Mouse (Mus musculus) limb, embryonic 11.5 days (tissue): ENCODE data around the gene Smcr8. TPM values are rescaled to one million over a fixed set of nuclear protein-coding genes. Genes with fewer than 3 reads are reported as not detected.

Source experiments
- ATAC-seq: fragments of 200-750 bp; cut with Nextera tagmentation; 2 replicates; pipeline ENCODE4 v1.8.0; 2017; ENCODE audit warnings: low read depth; ENCODE audit not compliant: insufficient number of reproducible peaks, low FRiP score, low TSS enrichment
- DNase-seq: peaks from one replicate; pipeline ENCODE4 v3.0.0-alpha.2; 2015; ENCODE audit warnings: low spot score
- H3K27ac ChIP-seq: fragments of 300-500 bp; sonication (generic); replicated peaks from 2 replicates; pipeline ENCODE4 v1.5.1; 2014; ENCODE audit warnings: low read depth, mild to moderate bottlenecking, low read length
- H3K27me3 ChIP-seq: fragments of 300-500 bp; sonication (generic); 2 replicates; pipeline ENCODE4 v1.6.1; 2014; ENCODE audit warnings: mild to moderate bottlenecking, low read length, mixed read lengths; ENCODE audit not compliant: control insufficient read depth, insufficient read depth
- H3K36me3 ChIP-seq: fragments of 300-500 bp; sonication (generic); 2 replicates; pipeline ENCODE4 v1.6.1; 2014; ENCODE audit warnings: mild to moderate bottlenecking, low read length, moderate library complexity, mixed read lengths; ENCODE audit not compliant: control insufficient read depth, insufficient read depth
- H3K4me1 ChIP-seq: fragments of 300-500 bp; sonication (generic); 2 replicates; pipeline ENCODE4 v1.6.1; 2014; ENCODE audit warnings: low read length, mixed read lengths; ENCODE audit not compliant: control insufficient read depth, insufficient read depth
- H3K4me2 ChIP-seq: fragments of 300-500 bp; sonication (generic); 2 replicates; pipeline ENCODE4 v1.6.1; 2014; ENCODE audit warnings: low read depth, mild to moderate bottlenecking, moderate library complexity; ENCODE audit not compliant: severe bottlenecking
- H3K4me3 ChIP-seq: fragments of 300-500 bp; sonication (generic); 2 replicates; pipeline ENCODE4 v1.5.1; 2014; ENCODE audit warnings: low read depth, low read length
- H3K9ac ChIP-seq: fragments of 300-500 bp; sonication (generic); 2 replicates; pipeline ENCODE4 v1.6.1; 2014; ENCODE audit warnings: mild to moderate bottlenecking, low read length
- H3K9me3 ChIP-seq: fragments of 300-500 bp; sonication (generic); 2 replicates; pipeline ENCODE4 v1.6.1; 2016; ENCODE audit warnings: low read length; ENCODE audit not compliant: control insufficient read depth
- WGBS: fragments of 180-500 bp; shearing (Covaris S2); extraction: QIAGEN DNeasy Blood & Tissue Kit; methylation state at CpG from one replicate; pipeline ENCODE4 v1.1.7; 2014; 5-methylcytosine and 5-hydroxymethylcytosine counted together
- polyA plus RNA-seq: library from polyadenylated mRNA; unstranded; fragments of >200 nt; fragmentation: Nextera tagmentation; extraction: Ambion mirVana; gene quantifications from 2 replicates; pipeline ENCODE4 v1.2.1, GENCODE M21; 2014

Smcr8 gene
- polyA plus RNA-seq = 9.0 and 9.2 TPM in 2 replicates

- ATAC-seq (peak; percentile 94), DNase-seq (peak; percentile 87)
- WGBS = under 1% methylated on average over 62 of the region's 62 CpGs
- Histone ChIP-seq H3K27ac (peak within 1 kb of the TSS; percentile 24; the same call in 1 of the 2 replicates), H3K9ac (peak within 1 kb of the TSS; percentile 75), H3K4me2 (peak within 1 kb of the TSS; percentile 84), H3K4me1 (peaks cover 30% of the 10 kb centered on the region), H3K27me3 (no peaks in the 10 kb centered on the region), H3K9me3 (no peaks in the 10 kb centered on the region), H3K4me3 (peak within 1 kb of the TSS; percentile 63), H3K36me3 (peaks cover 7% of the 10 kb centered on the region; the same call in 1 of the 2 replicates)
Measured at GRCm38 (mm10) chr11:60776829-60777740, at the start of gene Smcr8, which contains the start of gene Top3a. Gene Smcr8, plus strand, starts transcription at chr11:60777524. Gene Top3a, minus strand, starts transcription at chr11:60777365.

GRCm38 (mm10) chr11:60728260-60728761, 49.0 kb upstream of the Smcr8 start, which contains the start of gene Mief2:
Gene Mief2, plus strand, starts transcription at chr11:60728398.
- peaks cover 7% of the 10 kb centered on the region; the same call in 1 of the 2 replicates for H3K36me3 ChIP-seq

GRCm38 (mm10) chr11:60729217-60729641, 48.1 kb upstream of the Smcr8 start:
- H3K27me3 ChIP-seq = no peaks in the 10 kb centered on the region
- 78% methylated on average over 6 of the region's 6 CpGs for WGBS
- H3K4me2 ChIP-seq = no peak overlapping the region
- H3K36me3 ChIP-seq = peaks cover 4% of the 10 kb centered on the region; the same call in 1 of the 2 replicates
- H3K4me1 ChIP-seq = peaks cover 10% of the 10 kb centered on the region
- no peak overlapping the region for H3K9ac ChIP-seq
- DNase-seq (no peak), ATAC-seq (no peak)
- peak overlapping the region; percentile 67; the same call in 1 of the 2 replicates for H3K4me3 ChIP-seq
- no peak overlapping the region for H3K27ac ChIP-seq
- H3K9me3 ChIP-seq = no peaks in the 10 kb centered on the region

More at GRCm38 (mm10) chr11:60728260-60728761, 49.0 kb upstream of the Smcr8 start, which contains the start of gene Mief2:
- ATAC-seq (peak; percentile 89), DNase-seq (peak; percentile 92)
- Histone ChIP-seq H3K27me3 (no peaks in the 10 kb centered on the region), H3K4me2 (peak within 1 kb of the TSS; percentile 75), H3K27ac (peak within 1 kb of the TSS; percentile 60), H3K4me3 (peak within 1 kb of the TSS; percentile 67), H3K9me3 (no peaks in the 10 kb centered on the region), H3K9ac (peak within 1 kb of the TSS; percentile 66; the same call in 1 of the 2 replicates), H3K4me1 (peaks cover 10% of the 10 kb centered on the region)
- WGBS = under 1% methylated on average over 44 of the region's 44 CpGs

DNA sequence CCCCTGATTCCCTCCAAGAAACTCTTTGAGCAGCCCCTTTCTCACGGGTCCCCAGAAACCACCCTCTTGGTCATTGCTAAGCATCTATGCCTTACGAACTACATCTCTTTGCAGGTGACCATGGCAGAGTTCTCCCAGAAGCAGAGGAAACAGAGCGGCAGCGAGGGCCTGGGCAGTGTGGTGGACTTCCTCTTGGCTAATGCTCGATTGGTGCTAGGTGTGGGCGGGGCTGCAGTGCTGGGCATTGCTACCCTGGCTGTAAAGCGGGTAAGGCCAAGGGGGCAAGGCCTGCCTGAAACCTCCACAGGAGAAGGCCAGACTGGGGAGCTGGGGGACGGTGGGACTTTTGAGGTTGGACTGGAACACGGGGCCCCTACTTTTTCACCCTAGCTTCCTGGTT, 47.2 kb upstream of the Smcr8 start:
- no peak overlapping the region for H3K4me3 ChIP-seq
- H3K36me3 ChIP-seq = peaks cover 3% of the 10 kb centered on the region; the same call in 1 of the 2 replicates
- H3K9ac ChIP-seq = no peak overlapping the region
- H3K9me3 ChIP-seq = no peaks in the 10 kb centered on the region
- H3K27ac ChIP-seq = no peak overlapping the region
- no peak overlapping the region for H3K4me2 ChIP-seq
- H3K27me3 ChIP-seq = no peaks in the 10 kb centered on the region
- DNase-seq (no peak), ATAC-seq (no peak)
- WGBS = 86% methylated on average over 9 of the region's 9 CpGs
- peaks cover 10% of the 10 kb centered on the region for H3K4me1 ChIP-seq

DNA sequence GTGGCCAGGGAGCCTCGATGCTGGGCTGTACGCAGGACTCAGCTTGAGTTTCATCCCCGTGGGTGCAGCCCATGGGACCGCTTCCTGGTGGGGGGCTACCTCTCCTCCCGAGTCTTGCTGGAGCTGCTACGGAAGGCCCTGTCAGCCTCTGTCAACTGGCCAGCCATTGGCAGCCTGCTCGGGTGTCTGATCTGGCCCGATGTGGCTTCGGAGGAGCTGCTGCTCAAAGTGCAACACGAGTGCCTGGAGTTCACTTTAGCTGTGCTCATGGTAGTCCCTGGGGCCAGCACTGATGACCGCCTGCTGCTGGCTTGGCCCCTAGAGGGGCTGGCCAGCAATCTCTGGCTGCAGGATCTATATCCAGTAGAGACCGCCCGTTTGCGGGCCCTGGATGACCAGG, 46.1 kb upstream of the Smcr8 start:
- DNase-seq (no peak), ATAC-seq (no peak)
- Histone ChIP-seq H3K9me3 (no peaks in the 10 kb centered on the region), H3K27ac (no peak overlapping the region), H3K4me1 (peaks cover 8% of the 10 kb centered on the region), H3K4me3 (no peak overlapping the region), H3K4me2 (no peak overlapping the region), H3K9ac (no peak overlapping the region), H3K36me3 (peaks cover 3% of the 10 kb centered on the region; the same call in 1 of the 2 replicates), H3K27me3 (no peaks in the 10 kb centered on the region)
- WGBS = 89% methylated on average over 14 of the region's 14 CpGs

GRCm38 (mm10) chr11:60734206-60734605, 43.1 kb upstream of the Smcr8 start:
- no peak overlapping the region for H3K27ac ChIP-seq
- no peaks in the 10 kb centered on the region for H3K9me3 ChIP-seq
- ATAC-seq (no peak), DNase-seq (no peak)
- H3K4me2 ChIP-seq = no peak overlapping the region
- 81% methylated on average over 2 of the region's 2 CpGs for WGBS
- H3K36me3 ChIP-seq = peaks cover 3% of the 10 kb centered on the region; the same call in 1 of the 2 replicates
- no peaks in the 10 kb centered on the region for H3K4me1 ChIP-seq
- H3K27me3 ChIP-seq = no peaks in the 10 kb centered on the region
- no peak overlapping the region for H3K4me3 ChIP-seq
- H3K9ac ChIP-seq = no peak overlapping the region

DNA sequence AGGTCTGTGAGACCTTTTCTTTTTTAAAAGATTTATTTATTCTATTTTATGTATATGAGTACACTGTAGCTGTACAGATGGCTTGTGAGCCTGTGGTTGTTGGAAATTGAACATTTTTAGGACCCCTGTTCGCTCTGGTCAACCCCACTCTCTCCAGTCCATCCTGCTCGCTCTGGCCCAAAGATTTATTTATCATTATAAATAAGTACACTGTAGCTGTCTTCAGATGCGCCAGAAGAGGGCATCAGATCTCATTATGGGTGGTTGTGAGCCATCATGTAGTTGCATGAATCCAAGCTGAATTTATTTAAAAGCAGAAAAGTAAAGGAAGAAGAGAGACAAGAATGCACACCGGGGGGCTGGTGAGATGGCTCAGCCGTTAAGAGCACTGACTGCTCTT, 42.1 kb upstream of the Smcr8 start:
- no peak overlapping the region for H3K4me2 ChIP-seq
- H3K4me1 ChIP-seq = no peaks in the 10 kb centered on the region
- H3K4me3 ChIP-seq = no peak overlapping the region
- H3K9me3 ChIP-seq = no peaks in the 10 kb centered on the region
- no peak overlapping the region for H3K27ac ChIP-seq
- DNase-seq (no peak), ATAC-seq (no peak)
- no peaks in the 10 kb centered on the region for H3K27me3 ChIP-seq
- H3K36me3 ChIP-seq = peaks cover 3% of the 10 kb centered on the region
- WGBS = 87% methylated on average over 5 of the region's 5 CpGs
- H3K9ac ChIP-seq = no peak overlapping the region

GRCm38 (mm10) chr11:60736491-60736890, 40.8 kb upstream of the Smcr8 start:
- Histone ChIP-seq H3K9ac (no peak overlapping the region), H3K36me3 (peaks cover 9% of the 10 kb centered on the region), H3K4me3 (no peak overlapping the region), H3K9me3 (no peaks in the 10 kb centered on the region), H3K27me3 (no peaks in the 10 kb centered on the region), H3K4me2 (no peak overlapping the region), H3K27ac (no peak overlapping the region), H3K4me1 (no peaks in the 10 kb centered on the region)
- WGBS = 88% methylated on average over 3 of the region's 3 CpGs
- no peak for ATAC-seq
- no peak for DNase-seq
